Mouse (Mus musculus) bone marrow macrophage, adult 2 months (primary cell): Measurements from ENCODE around the gene Tat.

Source experiments
- CTCF ChIP-seq: IDR thresholded peaks from 2 replicates; pipeline ENCODE4 v1.5.1; 2012; ENCODE audit warnings: low read depth, mild to moderate bottlenecking, low read length, moderate library complexity
- POLR2A ChIP-seq: IDR thresholded peaks from 2 replicates; pipeline ENCODE4 v1.6.1; 2012; ENCODE audit warnings: mild to moderate bottlenecking, low read depth, low read length, borderline replicate concordance

DNA sequence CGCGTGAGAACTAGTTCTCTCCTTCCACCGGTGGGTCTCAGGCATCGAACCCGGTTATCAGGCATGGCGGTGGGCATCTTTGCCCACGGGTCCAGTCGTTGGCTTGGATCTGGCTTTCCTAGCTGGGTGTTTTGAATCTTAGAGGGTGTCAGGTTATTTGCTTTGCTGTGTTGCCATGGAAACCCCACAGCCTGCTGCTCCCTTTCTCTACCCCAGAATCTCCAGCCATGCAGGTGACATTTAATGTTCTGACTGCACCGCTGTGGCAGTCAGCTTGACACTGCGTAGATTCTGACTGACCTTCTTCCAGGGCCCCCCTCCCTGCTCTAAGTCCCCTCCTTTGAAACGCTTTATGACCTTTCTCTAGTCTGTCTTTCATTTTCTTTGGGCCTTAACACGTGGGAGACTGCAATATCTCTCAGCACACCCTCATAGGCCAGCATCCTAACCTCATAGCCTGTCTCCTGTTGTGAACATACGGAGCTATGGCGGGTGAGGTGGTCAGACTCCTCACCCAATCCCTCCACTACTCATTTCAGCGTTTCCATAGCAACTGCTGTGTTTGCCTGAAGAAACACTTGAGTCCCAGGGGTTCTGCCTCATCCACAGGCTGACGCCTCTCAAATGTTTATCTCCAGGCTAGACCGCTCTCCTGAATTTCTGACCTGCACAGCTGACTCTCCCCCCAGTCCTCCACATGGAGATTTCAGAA is 16.2 kb downstream of the Tat start:
- TF ChIP-seq CTCF (no peak), POLR2A (no peak)
